Mouse (Mus musculus) limb, embryonic 15.5 days (tissue): Measurements from ENCODE around the gene Ocel1. TPM values are rescaled to one million over a fixed set of nuclear protein-coding genes. Genes with fewer than 3 reads are reported as not detected.
A peak's percentile ranks its signal among the peaks of the same experiment; 100 is the strongest.

Experiments
- ATAC-seq: fragments of 200-750 bp; cut with Nextera tagmentation; 2 replicates; pipeline ENCODE4 v1.8.0; 2017; ENCODE audit warnings: low read depth, moderate TSS enrichment; ENCODE audit not compliant: insufficient number of reproducible peaks, low FRiP score, low TSS enrichment
- H3K27ac ChIP-seq: fragments of 300-500 bp; sonication (generic); 2 replicates; pipeline ENCODE4 v1.5.1; 2015; ENCODE audit warnings: moderate library complexity, mild to moderate bottlenecking, inconsistent platforms
- H3K27me3 ChIP-seq: fragments of 300-500 bp; sonication (generic); 2 replicates; pipeline ENCODE4 v1.6.1; 2015; ENCODE audit warnings: inconsistent platforms
- H3K36me3 ChIP-seq: fragments of 300-500 bp; sonication (generic); 2 replicates; pipeline ENCODE4 v1.6.1; 2015; ENCODE audit warnings: inconsistent platforms
- H3K4me1 ChIP-seq: fragments of 300-500 bp; sonication (generic); 2 replicates; pipeline ENCODE4 v1.6.1; 2015; ENCODE audit warnings: inconsistent platforms
- H3K4me2 ChIP-seq: fragments of 300-500 bp; sonication (generic); 2 replicates; pipeline ENCODE4 v1.6.1; 2015; ENCODE audit warnings: mild to moderate bottlenecking, inconsistent platforms
- H3K4me3 ChIP-seq: fragments of 300-500 bp; sonication (generic); 2 replicates; pipeline ENCODE4 v1.5.1; 2015; ENCODE audit warnings: mild to moderate bottlenecking, inconsistent platforms
- H3K9ac ChIP-seq: fragments of 300-500 bp; sonication (generic); 2 replicates; pipeline ENCODE4 v1.6.1; 2015; ENCODE audit warnings: inconsistent platforms
- H3K9me3 ChIP-seq: fragments of 300-500 bp; sonication (generic); 2 replicates; pipeline ENCODE4 v1.6.1; 2016; ENCODE audit warnings: inconsistent platforms
- WGBS: fragments of 180-500 bp; shearing (Covaris S2); methylation state at CpG from one replicate; pipeline ENCODE4 v1.1.7; 2015; 5-methylcytosine and 5-hydroxymethylcytosine counted together
- polyA plus RNA-seq: library from polyadenylated mRNA; unstranded; fragments of >200 nt; fragmentation: Nextera tagmentation; extraction: Ambion mirVana; gene quantifications from 2 replicates; pipeline ENCODE4 v1.2.1, GENCODE M21; 2015

Ocel1 gene
- polyA plus RNA-seq, 1 experiment from 2014 or later: 5.7 TPM

DNA sequence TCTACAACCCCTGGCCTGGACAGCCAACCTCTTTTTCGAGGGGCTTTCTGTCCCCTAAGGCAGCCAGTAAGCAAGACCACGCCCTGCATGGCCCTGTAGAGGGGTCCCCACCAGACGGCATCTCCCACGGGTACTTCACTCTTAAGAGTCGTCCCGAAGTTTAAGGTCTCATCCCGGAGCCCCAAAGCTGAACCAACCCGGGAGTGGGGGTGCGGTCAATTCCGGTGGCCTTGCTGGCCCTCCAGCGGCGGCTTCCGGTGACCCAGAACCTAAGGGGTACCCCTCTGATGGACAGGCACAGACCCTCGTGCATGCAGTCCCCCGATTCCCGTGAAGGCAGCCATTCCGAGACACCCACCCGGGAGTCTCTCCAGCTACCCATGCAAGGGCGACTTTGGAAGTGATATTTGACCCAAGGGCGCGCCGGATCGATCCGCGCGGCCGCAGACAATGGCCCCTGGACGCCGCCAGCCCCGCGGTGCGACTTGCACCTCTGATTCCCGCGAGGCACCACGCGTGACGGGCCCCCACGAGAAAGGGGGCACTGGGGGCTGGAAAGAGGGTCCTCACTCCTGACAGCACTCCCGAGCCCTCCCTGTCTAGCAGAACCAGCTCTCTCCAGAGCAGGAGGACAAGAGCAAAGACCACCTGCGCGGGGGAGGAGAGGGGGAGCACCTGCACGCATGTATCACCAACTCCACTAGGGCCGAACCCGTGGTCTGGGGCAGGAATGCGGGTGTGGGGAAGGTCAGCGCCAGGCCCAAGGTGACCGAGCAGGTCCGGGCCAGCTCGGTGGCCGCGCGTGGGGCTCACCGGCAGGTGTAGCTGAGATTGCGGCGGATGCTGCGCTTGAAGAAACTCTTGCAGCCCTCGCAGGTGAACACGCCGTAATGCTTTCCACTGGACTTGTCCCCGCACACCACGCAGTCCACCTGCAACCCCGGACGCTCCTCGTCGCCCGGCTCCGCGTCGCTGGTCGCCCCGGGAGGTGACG, 9.4 kb downstream of the Ocel1 start:
- Histone ChIP-seq H3K27me3 (no peaks in the 10 kb centered on the region), H3K36me3 (peaks cover 15% of the 10 kb centered on the region), H3K9me3 (no peaks in the 10 kb centered on the region), H3K27ac (no peak overlapping the region; the same call in 1 of the 2 replicates), H3K4me1 (peaks cover 56% of the 10 kb centered on the region), H3K9ac (peak overlapping the region; percentile 80), H3K4me3 (peak overlapping the region; percentile 69), H3K4me2 (peak overlapping the region; percentile 98)
- ATAC-seq: no peak
- WGBS: 2% methylated on average over 72 of the region's 72 CpGs

GRCm38 (mm10) chr8:71381421-71381970, 10.4 kb downstream of the Ocel1 start, which contains the start of gene Nr2f6:
Nr2f6 (minus strand) TSS chr8:71381960.
- Histone ChIP-seq H3K9me3 (no peaks in the 10 kb centered on the region), H3K4me3 (peak within 1 kb of the TSS; percentile 69), H3K4me1 (peaks cover 46% of the 10 kb centered on the region), H3K27ac (peak within 1 kb of the TSS; percentile 90), H3K27me3 (no peaks in the 10 kb centered on the region), H3K9ac (peak within 1 kb of the TSS; percentile 80), H3K4me2 (peak within 1 kb of the TSS; percentile 98), H3K36me3 (peaks cover 15% of the 10 kb centered on the region)
- 0 out of 2 replicates have a peak, but pooled peaks have one; percentile 8 for ATAC-seq
- under 1% methylated on average over 85 of the region's 89 CpGs for WGBS

- Histone ChIP-seq H3K4me1 (peaks cover 39% of the 10 kb centered on the region), H3K36me3 (peaks cover 11% of the 10 kb centered on the region), H3K9me3 (no peaks in the 10 kb centered on the region), H3K9ac (peak overlapping the region; percentile 80), H3K4me2 (peak overlapping the region; percentile 98), H3K27ac (peak overlapping the region; percentile 90), H3K27me3 (no peaks in the 10 kb centered on the region), H3K4me3 (peak overlapping the region; percentile 69)
- peak; percentile 90 for ATAC-seq
- WGBS: 2% methylated on average over 63 of the region's 80 CpGs
Observed at GRCm38 (mm10) chr8:71381971-71382961, 11.2 kb downstream of the Ocel1 start.

GRCm38 (mm10) chr8:71383396-71383795, 12.3 kb downstream of the Ocel1 start:
- H3K36me3 ChIP-seq: peaks cover under 1% of the 10 kb centered on the region; the same call in 1 of the 2 replicates
- ATAC-seq: no peak
- no peaks in the 10 kb centered on the region for H3K27me3 ChIP-seq
- peaks cover 36% of the 10 kb centered on the region for H3K4me1 ChIP-seq
- no peak overlapping the region for H3K4me2 ChIP-seq
- peak overlapping the region; percentile 90; the same call in 1 of the 2 replicates for H3K27ac ChIP-seq
- H3K9ac ChIP-seq: 0 out of 2 replicates have a peak overlapping the region, but pooled peaks have one; percentile 10
- 39% methylated on average over 12 of the region's 12 CpGs for WGBS
- no peaks in the 10 kb centered on the region for H3K9me3 ChIP-seq
- H3K4me3 ChIP-seq: no peak overlapping the region

GRCm38 (mm10) chr8:71383860-71384259, 12.8 kb downstream of the Ocel1 start:
- Histone ChIP-seq H3K36me3 (no peaks in the 10 kb centered on the region), H3K27me3 (no peaks in the 10 kb centered on the region), H3K4me1 (peaks cover 34% of the 10 kb centered on the region), H3K4me3 (no peak overlapping the region), H3K9me3 (no peaks in the 10 kb centered on the region), H3K4me2 (no peak overlapping the region), H3K27ac (no peak overlapping the region), H3K9ac (no peak overlapping the region)
- ATAC-seq: no peak
- WGBS: 41% methylated on average over 3 of the region's 3 CpGs

DNA sequence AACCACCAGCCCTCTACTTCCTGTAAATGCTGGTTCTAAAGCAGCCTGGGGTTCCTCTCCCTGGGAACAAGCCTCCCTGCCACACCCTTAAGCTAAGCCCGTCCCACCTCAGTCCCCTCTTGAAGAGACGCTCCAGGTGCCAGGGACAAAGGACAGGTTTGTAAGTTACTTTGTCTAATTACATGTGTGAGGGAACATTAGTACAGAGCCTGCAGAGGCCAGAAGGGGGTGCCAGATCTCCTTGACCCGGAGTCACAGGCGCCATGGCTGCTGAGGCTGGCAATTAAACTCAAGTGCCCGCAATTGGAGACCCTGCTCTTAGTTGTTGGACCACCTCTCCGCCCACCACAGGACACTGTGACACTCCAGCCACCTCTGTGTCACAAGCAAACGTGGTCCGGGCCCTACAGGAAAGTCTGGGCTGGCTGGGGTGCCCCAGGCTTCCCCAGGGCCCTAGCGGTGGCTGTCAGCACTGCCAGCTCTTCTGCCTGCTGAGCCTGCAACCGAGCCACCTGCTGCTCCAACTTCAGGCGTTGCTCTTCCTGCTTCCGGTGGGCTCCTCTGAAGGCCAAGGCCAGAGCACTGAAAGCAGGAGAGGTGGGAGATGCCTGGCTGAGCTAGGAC, 14.2 kb downstream of the Ocel1 start:
- no peak overlapping the region for H3K9ac ChIP-seq
- no peak overlapping the region for H3K27ac ChIP-seq
- H3K36me3 ChIP-seq: no peaks in the 10 kb centered on the region
- H3K4me2 ChIP-seq: no peak overlapping the region
- WGBS: 68% methylated on average over 12 of the region's 12 CpGs
- no peaks in the 10 kb centered on the region for H3K27me3 ChIP-seq
- ATAC-seq: no peak
- H3K4me1 ChIP-seq: peaks cover 20% of the 10 kb centered on the region
- no peaks in the 10 kb centered on the region for H3K9me3 ChIP-seq
- H3K4me3 ChIP-seq: no peak overlapping the region

DNA sequence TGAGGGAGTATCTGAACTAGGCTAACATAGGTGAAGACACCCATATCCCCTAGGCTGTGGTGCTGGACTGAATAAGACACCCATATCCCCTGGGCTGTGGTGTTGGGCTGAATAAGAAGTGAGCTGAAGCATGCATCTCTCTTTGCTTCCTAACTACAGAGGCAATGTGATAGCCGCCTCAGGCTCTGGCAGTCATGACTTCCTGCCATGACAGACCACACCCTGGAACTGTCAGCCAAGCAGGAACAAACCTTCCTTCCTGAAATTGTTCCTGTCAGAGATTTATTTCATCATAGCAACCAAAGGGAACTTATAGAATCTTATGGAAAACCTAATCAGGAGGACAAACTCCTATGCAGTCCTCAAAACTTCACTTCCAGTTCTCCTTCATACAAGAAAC, 17.2 kb downstream of the Ocel1 start:
- Histone ChIP-seq H3K4me1 (peaks cover 1% of the 10 kb centered on the region; the same call in 1 of the 2 replicates), H3K9me3 (no peaks in the 10 kb centered on the region), H3K27me3 (no peaks in the 10 kb centered on the region), H3K36me3 (no peaks in the 10 kb centered on the region), H3K27ac (no peak overlapping the region), H3K4me2 (no peak overlapping the region), H3K9ac (no peak overlapping the region), H3K4me3 (no peak overlapping the region)
- no peak for ATAC-seq
- WGBS: 71% methylated on average over 1 of the region's 1 CpGs

DNA sequence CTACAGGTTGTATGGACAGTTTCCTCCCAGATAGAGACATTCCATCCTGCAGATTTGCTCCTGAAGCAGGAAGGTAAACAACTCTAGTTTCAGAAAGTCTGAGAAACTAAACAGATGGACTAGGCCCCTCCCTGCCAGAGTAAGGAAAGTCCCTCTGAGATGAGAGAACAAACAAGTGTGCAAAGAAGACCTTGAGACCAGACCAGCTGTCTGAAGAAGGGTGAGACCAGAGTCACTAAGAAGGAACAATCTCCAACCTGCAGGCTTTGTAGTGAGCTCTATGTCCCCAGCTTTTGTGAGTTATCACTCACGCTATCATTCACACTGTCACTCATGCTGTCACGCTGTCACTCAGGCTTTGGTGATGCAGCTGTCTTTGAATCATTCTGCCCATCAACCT, 20.6 kb downstream of the Ocel1 start:
- H3K36me3 ChIP-seq: no peaks in the 10 kb centered on the region

GRCm38 (mm10) chr8:71392391-71392790, 21.3 kb downstream of the Ocel1 start:
- Histone ChIP-seq H3K4me3 (no peak overlapping the region), H3K4me1 (peaks cover 3% of the 10 kb centered on the region), H3K9me3 (no peaks in the 10 kb centered on the region), H3K27ac (no peak overlapping the region), H3K36me3 (no peaks in the 10 kb centered on the region), H3K9ac (no peak overlapping the region), H3K4me2 (no peak overlapping the region), H3K27me3 (no peaks in the 10 kb centered on the region)
- ATAC-seq: no peak
- 68% methylated on average over 5 of the region's 5 CpGs for WGBS

More for the DNA sequence above, 20.6 kb downstream of the Ocel1 start:
- Histone ChIP-seq H3K4me2 (no peak overlapping the region), H3K4me1 (no peaks in the 10 kb centered on the region), H3K9me3 (no peaks in the 10 kb centered on the region), H3K27ac (no peak overlapping the region), H3K4me3 (no peak overlapping the region), H3K9ac (no peak overlapping the region), H3K27me3 (no peaks in the 10 kb centered on the region)
- 89% methylated on average over 2 of the region's 2 CpGs for WGBS
- no peak for ATAC-seq

DNA sequence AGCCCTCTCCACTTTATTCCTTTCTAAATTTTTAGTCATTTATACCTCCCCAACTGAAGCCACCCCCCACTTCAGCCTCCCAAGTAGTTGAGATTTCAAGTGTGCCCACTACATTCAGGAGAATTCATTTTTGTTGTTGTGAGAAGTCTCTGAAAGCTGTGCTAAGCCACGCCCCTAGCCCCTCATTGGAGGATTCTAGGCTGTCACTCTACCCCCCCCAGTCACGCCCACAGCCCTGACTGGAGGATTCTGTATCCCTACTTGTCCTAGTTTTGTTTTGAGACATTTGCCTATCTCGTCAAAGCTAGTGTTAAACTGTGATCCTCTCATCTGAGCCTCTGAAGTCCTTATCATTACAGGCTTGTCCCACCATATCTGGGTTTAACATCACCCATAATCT, 21.8 kb downstream of the Ocel1 start:
- Histone ChIP-seq H3K9me3 (no peaks in the 10 kb centered on the region), H3K4me1 (peaks cover 8% of the 10 kb centered on the region), H3K9ac (no peak overlapping the region), H3K27me3 (no peaks in the 10 kb centered on the region), H3K4me3 (no peak overlapping the region), H3K36me3 (no peaks in the 10 kb centered on the region), H3K27ac (no peak overlapping the region), H3K4me2 (no peak overlapping the region)
- ATAC-seq: no peak
- WGBS: 9% methylated on average over 3 of the region's 3 CpGs

DNA sequence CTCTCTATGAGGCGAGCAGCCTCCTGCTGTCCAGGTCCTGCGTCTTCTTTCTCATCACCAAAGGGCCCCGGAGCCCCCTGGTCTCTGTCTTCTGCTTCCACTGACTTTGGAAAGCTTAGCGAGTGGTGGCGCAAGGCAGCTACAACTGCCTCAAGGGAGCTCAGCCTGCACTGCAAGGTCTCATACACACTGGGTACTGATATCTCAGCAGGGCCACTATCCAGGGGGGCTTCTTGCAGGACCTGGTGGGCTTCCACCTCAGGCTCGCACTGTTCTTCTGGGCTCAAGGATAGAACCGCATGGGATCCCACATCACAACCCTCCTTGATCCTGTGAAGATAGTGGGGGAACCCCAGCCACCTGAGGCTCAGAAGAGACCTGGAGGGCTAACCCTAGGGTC, 23.4 kb downstream of the Ocel1 start:
- Histone ChIP-seq H3K36me3 (peaks cover 11% of the 10 kb centered on the region), H3K4me2 (no peak overlapping the region), H3K27me3 (no peaks in the 10 kb centered on the region), H3K4me3 (no peak overlapping the region; the same call in 1 of the 2 replicates), H3K27ac (no peak overlapping the region), H3K9ac (no peak overlapping the region), H3K9me3 (no peaks in the 10 kb centered on the region), H3K4me1 (peaks cover 9% of the 10 kb centered on the region)
- ATAC-seq: no peak
- WGBS: 81% methylated on average over 7 of the region's 7 CpGs
